Mouse (Mus musculus): ENCODE data around the gene Foxp3. TPM values are rescaled to one million over a fixed set of nuclear protein-coding genes. Genes with fewer than 3 reads are reported as not detected.

Gene Foxp3
- polyA plus RNA-seq (2014; fragmentation: Illumina TruSeq; extraction: RNeasy Lipid Tissue Mini Kit (QIAGEN cat#74804); ENCODE audit: low read depth, low replicate concordance): not detected

DNA sequence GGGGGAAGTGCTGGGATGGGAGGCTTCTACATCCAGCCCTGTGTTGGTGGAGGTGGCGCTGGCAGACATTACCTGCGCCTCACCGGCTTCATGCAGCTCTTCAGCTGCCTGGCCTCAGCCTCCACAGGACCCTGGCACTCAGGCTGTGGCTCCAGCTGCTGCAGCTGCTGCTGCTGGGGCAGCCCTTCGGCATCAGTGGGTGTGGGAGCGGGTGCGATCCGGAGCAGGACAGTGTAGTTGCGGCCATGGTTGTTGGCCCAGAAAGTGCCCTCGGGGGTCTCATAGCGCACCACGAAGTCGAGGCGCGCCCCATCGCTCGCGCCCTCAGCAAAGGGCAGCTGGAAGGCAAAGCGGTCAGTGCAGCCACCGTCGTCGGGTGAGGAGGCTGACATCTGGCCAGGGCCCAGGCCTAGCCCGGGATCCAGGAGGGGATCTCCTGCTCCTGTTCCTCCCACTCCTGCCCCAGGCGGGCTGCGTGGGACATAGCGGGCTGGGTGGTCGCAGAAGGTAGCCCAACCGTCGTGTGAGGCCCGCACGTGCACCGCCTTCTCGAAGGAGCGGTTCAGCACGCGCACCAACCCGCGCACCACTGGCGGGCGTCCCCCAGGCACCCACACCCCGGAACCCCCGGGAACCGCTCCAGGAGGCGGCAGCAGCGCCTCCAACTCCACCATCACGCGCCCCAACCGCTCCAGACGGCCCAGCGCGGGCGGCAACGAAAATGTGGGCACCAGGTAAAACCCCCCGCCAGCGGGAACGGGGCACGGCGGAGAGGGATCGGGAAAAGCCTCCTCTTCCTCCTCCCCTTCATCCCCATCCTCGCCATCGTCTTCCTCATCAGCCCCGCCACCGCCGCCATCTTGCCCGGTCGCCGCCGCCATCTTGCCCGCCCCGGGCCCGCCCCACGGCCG lies at the start of gene Foxp3:
TSS of gene Foxp3 (plus strand) at position 469 of the 911 bp plus-strand sequence.

DNA sequence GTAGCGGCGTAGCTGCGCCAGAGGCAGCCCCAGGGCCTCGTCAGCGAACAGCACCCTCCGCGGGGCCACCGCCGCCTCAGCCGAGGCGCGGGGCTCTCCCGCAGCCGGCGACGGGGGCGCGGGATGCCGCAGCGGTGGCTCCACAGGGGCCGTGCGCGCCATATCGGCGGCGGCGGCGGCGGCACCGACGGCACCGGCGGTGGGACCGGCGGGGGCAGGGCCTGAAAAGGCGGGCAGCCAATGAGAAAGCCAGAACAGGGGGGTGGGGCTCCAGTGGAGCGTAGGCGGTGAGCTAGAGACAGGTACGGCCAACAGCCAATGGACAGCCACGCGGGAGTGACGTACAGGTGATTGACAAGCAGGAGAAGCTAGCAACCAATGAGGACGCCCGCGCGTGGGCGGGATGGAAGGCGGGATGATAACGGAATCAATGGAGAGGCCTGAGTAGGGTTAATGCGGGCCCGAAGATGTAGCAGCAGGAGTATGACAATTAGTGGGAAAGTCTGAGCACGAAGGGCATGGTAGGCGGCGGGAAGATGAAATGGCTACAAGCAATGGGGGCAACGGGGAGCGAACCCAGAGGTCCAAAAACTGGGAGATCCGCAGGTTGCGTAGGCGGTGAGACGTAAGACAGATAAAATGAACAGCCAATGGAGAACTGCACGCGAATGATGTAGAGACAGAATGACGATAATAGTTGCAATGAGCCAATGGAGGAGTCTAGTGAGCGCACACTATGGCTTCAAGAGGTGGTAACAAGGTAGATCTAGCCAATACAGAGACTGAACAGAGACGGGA lies 842 bp downstream of the Foxp3 start, which contains the start of gene Ppp1r3f:
TSS of gene Ppp1r3f (minus strand) at position 197 of the 798 bp plus-strand sequence.

DNA sequence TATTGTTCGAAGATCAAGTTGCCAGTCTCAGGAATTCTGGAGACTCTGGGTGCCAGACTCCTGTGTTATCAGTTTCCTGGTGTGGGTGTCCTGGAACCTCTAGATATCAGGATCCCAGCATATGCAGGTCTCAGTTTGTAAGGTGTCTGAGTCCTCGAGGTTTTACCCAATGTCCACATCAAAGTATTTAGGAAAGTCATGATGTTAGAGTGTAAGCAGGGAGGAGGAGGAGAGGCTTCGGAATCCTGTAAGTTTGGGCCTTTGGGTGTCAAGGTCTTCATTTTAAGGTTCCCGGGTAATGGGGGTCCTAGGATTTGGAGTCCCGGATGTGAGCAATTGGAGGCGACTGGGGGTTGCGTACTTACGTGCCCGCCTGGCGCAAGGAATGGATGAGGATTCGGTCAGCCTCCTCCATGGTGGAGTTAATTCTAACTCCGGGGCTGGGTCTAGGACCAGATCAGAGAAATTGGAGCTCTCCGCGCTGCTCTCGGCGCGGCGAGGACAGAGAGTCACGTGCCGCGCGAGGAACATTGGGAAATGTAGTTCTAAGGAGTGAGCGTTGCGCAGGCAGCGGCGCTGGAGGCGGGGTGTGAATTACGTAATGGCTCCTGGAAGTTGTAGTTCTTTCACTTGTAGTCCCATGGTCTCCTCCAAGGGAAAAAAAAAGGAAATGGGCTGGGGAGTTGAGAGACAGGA lies 31.6 kb downstream of the Foxp3 start, which contains the start of gene Ccdc22:
TSS of gene Ccdc22 (minus strand) at position 639 of the 696 bp plus-strand sequence.

DNA sequence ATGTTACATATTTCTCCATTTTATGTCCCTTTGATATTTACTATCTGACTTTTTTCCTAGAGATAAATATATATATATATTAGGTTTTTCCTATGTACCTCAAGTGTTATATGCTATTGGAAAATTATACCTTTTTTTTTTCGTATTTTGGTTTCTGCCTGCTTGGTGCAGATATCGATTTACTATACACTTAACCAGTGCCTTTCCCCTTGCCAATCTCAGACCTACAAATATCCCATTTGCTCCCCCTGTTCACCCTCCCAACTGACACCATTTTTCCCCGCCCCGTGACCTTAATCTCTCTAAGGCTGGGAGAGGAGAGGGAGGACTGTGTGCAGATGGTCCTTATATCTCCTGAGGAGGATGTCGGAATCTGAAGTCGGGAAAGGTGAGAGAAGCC lies 33.3 kb downstream of the Foxp3 start, which contains the start of gene Cacna1f:
TSS of gene Cacna1f (plus strand) at position 301 of the 400 bp plus-strand sequence.

DNA sequence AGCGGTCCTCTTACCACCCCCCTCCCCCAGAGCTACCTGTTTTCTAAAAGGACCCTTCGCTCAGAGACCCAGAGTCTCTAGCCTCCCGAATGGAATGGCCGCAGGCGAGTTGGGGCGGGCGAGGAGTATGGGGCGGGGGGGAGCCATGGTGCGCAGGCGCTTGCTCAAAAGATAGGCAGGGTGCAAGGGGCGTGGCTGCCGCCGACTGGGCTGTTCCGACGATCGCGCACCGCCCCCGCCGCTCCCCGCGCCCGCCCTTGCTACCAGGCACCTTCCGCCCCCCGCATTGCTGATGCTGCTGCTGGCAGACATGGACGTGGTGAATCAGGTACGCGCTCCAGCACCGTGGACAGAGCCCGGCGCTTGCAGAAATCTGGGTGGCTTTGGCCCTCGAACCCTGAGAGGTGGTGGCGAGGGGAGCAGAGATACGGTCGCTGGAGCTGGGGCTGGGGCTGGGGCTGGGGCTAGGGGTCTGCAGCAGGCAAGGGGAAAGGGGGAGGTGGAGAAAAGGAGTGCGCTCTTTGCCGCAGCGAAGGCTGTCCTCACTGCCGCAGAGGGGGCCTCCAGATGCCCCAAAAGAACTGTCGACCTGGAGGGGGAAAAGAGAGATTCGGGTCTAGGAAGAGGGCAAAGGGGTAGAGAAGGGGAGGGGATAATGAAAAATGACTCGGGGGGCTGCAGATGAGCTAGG lies 65.1 kb downstream of the Foxp3 start, which contains the start of gene Syp:
TSS of gene Syp (plus strand) at position 71 of the 691 bp plus-strand sequence.

Other genes with a start within 250 kb of the Foxp3 start
- 24.2 TPM for gene Usp27x, start 197.8 kb upstream of the Foxp3 start, polyA plus RNA-seq (2014; fragmentation: Illumina TruSeq; extraction: RNeasy Lipid Tissue Mini Kit (QIAGEN cat#74804); ENCODE audit: low read depth, low replicate concordance)
- 2.6 TPM for gene Ppp1r3f, start 639 bp downstream of the Foxp3 start, polyA plus RNA-seq (2014; fragmentation: Illumina TruSeq; extraction: RNeasy Lipid Tissue Mini Kit (QIAGEN cat#74804); ENCODE audit: low read depth, low replicate concordance)
- gene Ccdc22, start 31.9 kb downstream of the Foxp3 start, polyA plus RNA-seq (2014; fragmentation: Illumina TruSeq; extraction: RNeasy Lipid Tissue Mini Kit (QIAGEN cat#74804); ENCODE audit: low read depth, low replicate concordance): 1.4 TPM
- gene Cacna1f, start 33.4 kb downstream of the Foxp3 start, polyA plus RNA-seq (2014; fragmentation: Illumina TruSeq; extraction: RNeasy Lipid Tissue Mini Kit (QIAGEN cat#74804); ENCODE audit: low read depth, low replicate concordance): not detected
- 14.8 TPM for gene Syp, start 64.8 kb downstream of the Foxp3 start, polyA plus RNA-seq (2014; fragmentation: Illumina TruSeq; extraction: RNeasy Lipid Tissue Mini Kit (QIAGEN cat#74804); ENCODE audit: low read depth, low replicate concordance)
- gene Prickle3, start 83.6 kb downstream of the Foxp3 start, polyA plus RNA-seq (2014; fragmentation: Illumina TruSeq; extraction: RNeasy Lipid Tissue Mini Kit (QIAGEN cat#74804); ENCODE audit: low read depth, low replicate concordance): 5.5 TPM
- 55.3 TPM for gene Plp2, start 97.7 kb downstream of the Foxp3 start, polyA plus RNA-seq (2014; fragmentation: Illumina TruSeq; extraction: RNeasy Lipid Tissue Mini Kit (QIAGEN cat#74804); ENCODE audit: low read depth, low replicate concordance)
- 0.29 TPM for gene Magix, start 107.6 kb downstream of the Foxp3 start, polyA plus RNA-seq (2014; fragmentation: Illumina TruSeq; extraction: RNeasy Lipid Tissue Mini Kit (QIAGEN cat#74804); ENCODE audit: low read depth, low replicate concordance)
- gene Gpkow, start 123.5 kb downstream of the Foxp3 start, polyA plus RNA-seq (2014; fragmentation: Illumina TruSeq; extraction: RNeasy Lipid Tissue Mini Kit (QIAGEN cat#74804); ENCODE audit: low read depth, low replicate concordance): 96.3 TPM
- 9.0 TPM for gene Wdr45, start 140.7 kb downstream of the Foxp3 start, polyA plus RNA-seq (2014; fragmentation: Illumina TruSeq; extraction: RNeasy Lipid Tissue Mini Kit (QIAGEN cat#74804); ENCODE audit: low read depth, low replicate concordance)
- not detected for gene Gm45208, start 148.6 kb downstream of the Foxp3 start, polyA plus RNA-seq (2014; fragmentation: Illumina TruSeq; extraction: RNeasy Lipid Tissue Mini Kit (QIAGEN cat#74804); ENCODE audit: low read depth, low replicate concordance)
- 8.2 TPM for gene Praf2, start 154.8 kb downstream of the Foxp3 start, polyA plus RNA-seq (2014; fragmentation: Illumina TruSeq; extraction: RNeasy Lipid Tissue Mini Kit (QIAGEN cat#74804); ENCODE audit: low read depth, low replicate concordance)
- gene Ccdc120, start 177.3 kb downstream of the Foxp3 start, polyA plus RNA-seq (2014; fragmentation: Illumina TruSeq; extraction: RNeasy Lipid Tissue Mini Kit (QIAGEN cat#74804); ENCODE audit: low read depth, low replicate concordance): 0.23 TPM
- 10.4 TPM for gene Tfe3, start 188.9 kb downstream of the Foxp3 start, polyA plus RNA-seq (2014; fragmentation: Illumina TruSeq; extraction: RNeasy Lipid Tissue Mini Kit (QIAGEN cat#74804); ENCODE audit: low read depth, low replicate concordance)
- gene Gripap1, start 216.1 kb downstream of the Foxp3 start, polyA plus RNA-seq (2014; fragmentation: Illumina TruSeq; extraction: RNeasy Lipid Tissue Mini Kit (QIAGEN cat#74804); ENCODE audit: low read depth, low replicate concordance): 28.3 TPM
- 1.5 TPM for gene Kcnd1, start 248.6 kb downstream of the Foxp3 start, polyA plus RNA-seq (2014; fragmentation: Illumina TruSeq; extraction: RNeasy Lipid Tissue Mini Kit (QIAGEN cat#74804); ENCODE audit: low read depth, low replicate concordance)